Mouse (Mus musculus) gastrocnemius, adult 8-10 months (tissue): Measurements from ENCODE around the gene Pde4c. TPM values are rescaled to one million over a fixed set of nuclear protein-coding genes. Genes with fewer than 3 reads are reported as not detected.

Source experiments
- DNase-seq, 2 experiments: peaks; one replicate each; pipeline ENCODE4 v3.0.0; 2022; ENCODE audit warnings: low spot score in 2 of 2
- total RNA-seq, 4 experiments: library from RNA; stranded (reverse); gene quantifications; 2 replicates each; pipeline ENCODE4 v1.2.4; 2022

Gene Pde4c
- total RNA-seq, 4 experiments from 2014 or later = 0.65 to 2.3 (median 1.1) TPM

GRCm38 (mm10) chr8:70765329-70765728 is 41.8 kb downstream of the Pde4c start:
- DNase-seq = no peak

GRCm38 (mm10) chr8:70765838-70766570 is 42.5 kb downstream of the Pde4c start:
- no peak for DNase-seq

- DNase-seq = peak; percentile 70 to 82
Observed at GRCm38 (mm10) chr8:70766571-70767440, 43.3 kb downstream of the Pde4c start.

- DNase-seq = no peak
Observed at GRCm38 (mm10) chr8:70767503-70767902, 44.0 kb downstream of the Pde4c start.

- no peak for DNase-seq
Observed at GRCm38 (mm10) chr8:70768231-70768776, 44.8 kb downstream of the Pde4c start.

GRCm38 (mm10) chr8:70768956-70769355 is 45.4 kb downstream of the Pde4c start:
- DNase-seq = no peak

GRCm38 (mm10) chr8:70769359-70769758 is 45.8 kb downstream of the Pde4c start:
- peak; percentile 86 to 88 for DNase-seq

GRCm38 (mm10) chr8:70769858-70770257 is 46.3 kb downstream of the Pde4c start:
- no peak for DNase-seq

- no peak for DNase-seq
Observed at GRCm38 (mm10) chr8:70770748-70771147, 47.2 kb downstream of the Pde4c start.

- DNase-seq = no peak
Observed at GRCm38 (mm10) chr8:70771217-70771616, 47.7 kb downstream of the Pde4c start.

GRCm38 (mm10) chr8:70772075-70772474 is 48.6 kb downstream of the Pde4c start:
- DNase-seq = no peak

- DNase-seq = no peak
Observed at GRCm38 (mm10) chr8:70772890-70773289, 49.4 kb downstream of the Pde4c start.

- no peak for DNase-seq
Observed at GRCm38 (mm10) chr8:70773410-70773809, 49.9 kb downstream of the Pde4c start.

GRCm38 (mm10) chr8:70773833-70774232 is 50.3 kb downstream of the Pde4c start:
- peak; percentile 89 to 95 for DNase-seq

GRCm38 (mm10) chr8:70774740-70775139 is 51.2 kb downstream of the Pde4c start:
- DNase-seq = no peak

GRCm38 (mm10) chr8:70775227-70775626 is 51.7 kb downstream of the Pde4c start:
- DNase-seq = peak in 1 of 2 experiments; percentile 49

GRCm38 (mm10) chr8:70775851-70776495 is 52.5 kb downstream of the Pde4c start:
- peak in 1 of 2 experiments; percentile 44 for DNase-seq

- DNase-seq = peak; percentile 96 to 97
Observed at GRCm38 (mm10) chr8:70776496-70777444, 53.2 kb downstream of the Pde4c start, which contains the start of gene Pik3r2. TSS of gene Pik3r2 (minus strand) at chr8:70776713.

- no peak for DNase-seq
Observed at GRCm38 (mm10) chr8:70780093-70780492, 56.6 kb downstream of the Pde4c start.

- no peak for DNase-seq
Observed at GRCm38 (mm10) chr8:70786291-70787050, 63.0 kb downstream of the Pde4c start.
